Mouse (Mus musculus): Measurements from ENCODE around the gene Cd52. TPM values are rescaled to one million over a fixed set of nuclear protein-coding genes. Genes with fewer than 3 reads are reported as not detected.
A peak's percentile ranks its signal among the peaks of the same experiment; 100 is the strongest.

Cd52 gene
- polyA plus RNA-seq, 1 experiment from 2014 or later: not detected

- no peak for DNase-seq (ENCODE audit: low read depth, low spot score)
- H3K27me3 ChIP-seq: no peaks in the 10 kb centered on the region
- in situ Hi-C loops (cut with MboI; ENCODE audit: low pct_unique_long_range_greater_than_20kb): no loop called here
- no peak for TF ChIP-seq CTCF (IDR thresholded peaks at IDR 0.05)
- ChIA-PET POLR2A (interaction anchor here (1.0 kb wide), 1 partner anchor 27 kb away, joined by 3 read pairs; no protein-coding TSS in a partner anchor), CTCF (no interaction called here)
- peak; percentile 14 for ATAC-seq
These were observed 32.2 kb upstream of the Cd52 start for GRCm38 (mm10) chr4:134127121-134127455.

- in situ Hi-C loops (cut with MboI; ENCODE audit: low pct_unique_long_range_greater_than_20kb): no loop called here
- DNase-seq (ENCODE audit: low read depth, low spot score): no peak
- H3K27me3 ChIP-seq: no peaks in the 10 kb centered on the region
- no peak for TF ChIP-seq CTCF (IDR thresholded peaks at IDR 0.05)
- no peak for ATAC-seq
- POLR2A ChIA-PET: no interaction called here
- CTCF ChIA-PET: no interaction called here
These were observed 31.6 kb upstream of the Cd52 start for GRCm38 (mm10) chr4:134126300-134127120.

GRCm38 (mm10) chr4:134125383-134126060, 30.6 kb upstream of the Cd52 start:
- CTCF ChIA-PET: no interaction called here
- DNase-seq (ENCODE audit: low read depth, low spot score): no peak
- TF ChIP-seq CTCF (IDR thresholded peaks at IDR 0.05): no peak
- POLR2A ChIA-PET: no interaction called here
- in situ Hi-C loops (cut with MboI; ENCODE audit: low pct_unique_long_range_greater_than_20kb): no loop called here
- ATAC-seq: no peak
- no peaks in the 10 kb centered on the region for H3K27me3 ChIP-seq

GRCm38 (mm10) chr4:134123680-134124551, 29.0 kb upstream of the Cd52 start:
- no peak for DNase-seq (ENCODE audit: low read depth, low spot score)
- no peak for ATAC-seq
- no peak for TF ChIP-seq CTCF (IDR thresholded peaks at IDR 0.05)
- no peaks in the 10 kb centered on the region for H3K27me3 ChIP-seq
- CTCF ChIA-PET: interaction anchor here (0.8 to 1.7 kb wide), 4 partner anchors 11 to 28 kb away, joined by 3 read pairs; no protein-coding TSS in a partner anchor
- in situ Hi-C loops (cut with MboI; ENCODE audit: low pct_unique_long_range_greater_than_20kb): no loop called here
- POLR2A ChIA-PET: interaction anchor here (0.5 kb wide), 1 partner anchor 1229 kb away, joined by 3 read pairs; no protein-coding TSS in a partner anchor

- no peak for ATAC-seq
- no peak for TF ChIP-seq CTCF (IDR thresholded peaks at IDR 0.05)
- DNase-seq (ENCODE audit: low read depth, low spot score): no peak
These were observed 28.3 kb upstream of the Cd52 start for GRCm38 (mm10) chr4:134123147-134123546.

GRCm38 (mm10) chr4:134122281-134122680, 27.4 kb upstream of the Cd52 start:
- DNase-seq (ENCODE audit: low read depth, low spot score) (no peak), ATAC-seq (no peak)
- POLR2A ChIA-PET: interaction anchor here (0.9 kb wide), 1 partner anchor 27 kb away, joined by 4 read pairs; the partner anchor contains the start of gene Cd52
- TF ChIP-seq CTCF (IDR thresholded peaks at IDR 0.05): no peak
- CTCF ChIA-PET: interaction anchor here (1.4 kb wide), 1 partner anchor 30 kb away, joined by 3 read pairs; no protein-coding TSS in a partner anchor
- in situ Hi-C loops (cut with MboI; ENCODE audit: low pct_unique_long_range_greater_than_20kb): no loop called here
- H3K27me3 ChIP-seq: no peaks in the 10 kb centered on the region

More at GRCm38 (mm10) chr4:134123147-134123546, 28.3 kb upstream of the Cd52 start:
- CTCF ChIA-PET: interaction anchor here (1.0 to 1.7 kb wide), 4 partner anchors 10 to 31 kb away, joined by 3 read pairs; no protein-coding TSS in a partner anchor
- POLR2A ChIA-PET: no interaction called here
- no peaks in the 10 kb centered on the region for H3K27me3 ChIP-seq
- in situ Hi-C loops (cut with MboI; ENCODE audit: low pct_unique_long_range_greater_than_20kb): no loop called here

- ATAC-seq: no peak
- ChIA-PET POLR2A (interaction anchor here (0.7 to 0.9 kb wide), 2 partner anchors 24 to 27 kb away, joined by 3 to 4 read pairs; partner anchors contain the start of gene Cd52), CTCF (no interaction called here)
- in situ Hi-C loops (cut with MboI; ENCODE audit: low pct_unique_long_range_greater_than_20kb): no loop called here
- no peak for DNase-seq (ENCODE audit: low read depth, low spot score)
- no peak for TF ChIP-seq CTCF (IDR thresholded peaks at IDR 0.05)
- H3K27me3 ChIP-seq: no peaks in the 10 kb centered on the region
These were observed 26.7 kb upstream of the Cd52 start for GRCm38 (mm10) chr4:134121571-134121970.

GRCm38 (mm10) chr4:134120916-134121315, 26.0 kb upstream of the Cd52 start:
- no peak for ATAC-seq
- POLR2A ChIA-PET: interaction anchor here (0.7 kb wide), 1 partner anchor 23 kb away, joined by 3 read pairs; no protein-coding TSS in a partner anchor
- CTCF ChIA-PET: no interaction called here
- TF ChIP-seq CTCF (IDR thresholded peaks at IDR 0.05): no peak
- in situ Hi-C loops (cut with MboI; ENCODE audit: low pct_unique_long_range_greater_than_20kb): no loop called here
- DNase-seq (ENCODE audit: low read depth, low spot score): no peak
- H3K27me3 ChIP-seq: no peaks in the 10 kb centered on the region

GRCm38 (mm10) chr4:134120192-134120805, 25.4 kb upstream of the Cd52 start:
- no peak for ATAC-seq
- CTCF ChIA-PET: no interaction called here
- DNase-seq (ENCODE audit: low read depth, low spot score): no peak
- in situ Hi-C loops (cut with MboI; ENCODE audit: low pct_unique_long_range_greater_than_20kb): no loop called here
- no peaks in the 10 kb centered on the region for H3K27me3 ChIP-seq
- no peak for TF ChIP-seq CTCF (IDR thresholded peaks at IDR 0.05)
- POLR2A ChIA-PET: no interaction called here

- DNase-seq (ENCODE audit: low read depth, low spot score): no peak
- no peaks in the 10 kb centered on the region for H3K27me3 ChIP-seq
- CTCF ChIA-PET: no interaction called here
- POLR2A ChIA-PET: no interaction called here
- ATAC-seq: no peak
- in situ Hi-C loops (cut with MboI; ENCODE audit: low pct_unique_long_range_greater_than_20kb): no loop called here
- TF ChIP-seq CTCF (IDR thresholded peaks at IDR 0.05): no peak
These were observed 24.8 kb upstream of the Cd52 start for GRCm38 (mm10) chr4:134119644-134120043.
